Mouse (Mus musculus) left cerebral cortex, postnatal 14 days (tissue): ENCODE data around the gene Prickle4. TPM values are rescaled to one million over a fixed set of nuclear protein-coding genes. Genes with fewer than 3 reads are reported as not detected.
"Not testable (repeated sequence)": the region's sequence is repeated elsewhere in the genome, so short reads cannot be mapped to it uniquely, and the experiment has no call there.

Source experiments
- DNase-seq, 2 experiments: peaks; one replicate each; pipeline ENCODE4 v3.0.0; 2021 to 2022; ENCODE audit warnings: low spot score in 2 of 2, mixed read lengths in 1 of 2
- intact Hi-C: fragments of 180-260 bp; cut with DNase I; formaldehyde crosslinking; loops from one replicate; pipeline ENCODE4 v1.15.1; 2025
- total RNA-seq, 2 experiments: library from RNA; stranded (reverse); gene quantifications; 2 replicates each; pipeline ENCODE4 v1.2.3; 2021

Gene Prickle4
- total RNA-seq, 2 experiments from 2014 or later, result 5.0 to 5.5 TPM

DNA sequence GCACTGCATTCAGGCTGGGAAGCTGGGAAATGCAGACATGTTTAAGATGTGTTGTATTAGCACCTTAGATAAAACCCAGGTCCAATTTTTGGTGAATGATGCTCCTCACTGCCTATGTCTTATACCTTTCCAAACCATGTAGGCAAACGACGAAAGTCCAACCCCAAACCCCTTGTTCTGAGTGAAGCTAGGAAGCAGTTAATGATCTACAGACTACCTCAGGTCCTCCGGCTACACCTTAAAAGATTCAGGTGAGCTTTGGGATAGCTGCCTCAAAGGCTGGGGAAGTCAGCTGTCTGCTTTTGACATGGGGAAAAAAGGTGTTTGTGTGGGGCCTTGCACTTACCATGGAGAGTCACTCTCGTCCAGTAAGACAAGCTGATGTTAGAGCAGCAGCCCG is 15.8 kb downstream of the Prickle4 start:
- no peak for DNase-seq
- intact Hi-C loops, result loop anchor here (5.0 to 10.0 kb wide), 3 partner anchors 36 to 164 kb away; no protein-coding TSS in a partner anchor

DNA sequence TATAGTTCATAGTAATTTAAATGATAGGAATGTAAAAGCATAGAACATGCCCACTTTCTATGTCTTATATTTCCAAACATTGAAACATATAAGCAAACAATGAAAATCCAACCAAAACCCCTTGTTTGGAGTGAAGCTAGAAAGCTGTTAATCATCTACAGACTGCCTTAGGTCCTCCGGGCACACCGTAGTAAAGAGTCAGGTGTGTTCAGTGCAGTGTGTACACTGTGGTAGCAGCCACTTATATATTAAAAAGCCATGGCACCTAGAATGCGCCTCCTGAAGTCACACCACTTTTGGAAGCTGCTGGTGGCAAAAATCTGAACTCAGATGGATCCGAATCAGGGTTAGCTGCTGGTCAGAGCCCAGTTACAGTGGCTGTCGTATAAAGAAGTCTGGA is 16.3 kb downstream of the Prickle4 start:
- no peak for DNase-seq
- intact Hi-C loops, result loop anchor here (5.0 to 10.0 kb wide), 3 partner anchors 36 to 163 kb away; no protein-coding TSS in a partner anchor

DNA sequence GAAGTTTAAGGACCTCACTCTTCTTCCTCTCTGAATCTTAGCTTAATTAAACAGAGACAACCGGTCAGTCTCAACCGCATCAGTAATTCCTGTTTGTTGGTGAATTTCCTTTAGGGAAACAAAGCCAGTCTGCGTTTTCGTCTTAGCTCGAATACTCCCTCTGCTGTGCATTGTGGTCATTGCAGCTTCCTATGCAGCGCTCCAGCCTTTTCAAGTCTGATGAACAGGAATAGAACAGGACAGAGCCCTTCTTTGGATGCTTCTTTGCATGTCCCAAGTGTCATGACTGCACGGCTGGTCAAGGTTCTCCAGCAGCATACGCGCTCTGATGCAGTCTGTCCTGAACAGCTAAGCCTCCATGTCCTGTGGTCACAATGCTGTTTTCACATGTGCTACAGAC is 18.0 kb downstream of the Prickle4 start:
- intact Hi-C loops, result loop anchor here (5.0 to 10.0 kb wide), 3 partner anchors 34 to 162 kb away; no protein-coding TSS in a partner anchor
- peak; percentile 80 to 84 for DNase-seq

DNA sequence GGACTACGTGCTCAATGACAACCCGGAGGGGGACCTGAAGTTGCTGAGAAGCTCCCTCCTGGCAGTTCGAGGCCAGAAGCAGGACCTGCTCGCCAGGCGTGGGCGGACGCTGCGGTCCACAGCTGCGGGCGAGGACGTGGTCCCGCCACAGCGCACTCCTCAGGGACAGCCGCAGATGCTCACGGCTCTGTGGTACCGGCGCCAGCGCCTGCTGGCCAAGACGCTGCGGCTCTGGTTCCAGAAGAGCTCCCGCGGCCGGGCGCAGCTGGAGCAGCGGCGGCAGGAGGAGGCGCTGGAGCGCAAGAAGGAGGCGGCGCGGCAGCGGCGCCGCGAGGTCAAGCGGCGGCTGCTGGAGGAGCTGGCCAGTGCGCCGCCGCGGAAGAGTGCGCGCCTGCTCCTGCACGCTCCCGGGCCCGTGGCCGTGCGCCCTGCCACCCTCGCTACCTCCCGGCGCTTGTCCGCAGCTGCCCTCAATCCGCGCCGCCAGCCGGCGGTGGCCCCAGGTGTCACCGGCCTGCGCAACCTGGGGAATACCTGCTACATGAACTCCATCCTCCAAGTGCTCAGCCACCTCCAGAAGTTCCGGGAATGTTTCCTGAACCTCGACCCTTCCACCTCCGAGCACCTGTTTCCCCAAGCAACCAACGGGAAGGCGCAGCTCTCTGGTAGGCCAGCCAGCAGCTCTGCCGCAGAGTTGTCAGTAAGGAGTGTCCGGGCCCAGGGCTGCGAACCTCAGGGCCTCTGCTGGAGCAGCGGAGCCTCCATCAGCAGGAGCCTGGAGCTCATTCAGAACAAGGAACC is 22.0 kb downstream of the Prickle4 start:
- intact Hi-C loops, result loop anchor here (10.0 kb wide), 1 partner anchor 158 kb away; no protein-coding TSS in a partner anchor
- DNase-seq, result peak; percentile 37 to 40

DNA sequence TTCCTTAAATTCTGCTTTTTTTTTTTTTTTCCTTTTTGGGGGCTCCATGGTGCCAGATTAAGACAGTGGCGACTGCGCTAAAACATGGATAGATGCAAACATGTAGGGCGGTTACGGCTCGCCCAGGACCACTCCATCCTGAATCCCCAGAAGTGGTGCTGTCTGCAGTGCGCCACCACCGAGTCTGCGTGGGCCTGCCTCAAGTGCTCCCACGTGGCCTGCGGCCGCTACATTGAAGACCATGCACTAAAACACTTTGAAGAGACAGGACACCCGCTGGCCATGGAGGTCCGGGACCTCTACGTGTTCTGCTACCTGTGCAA is 22.6 kb downstream of the Prickle4 start:
- intact Hi-C loops, result loop anchor here (10.0 kb wide), 1 partner anchor 157 kb away; no protein-coding TSS in a partner anchor
- DNase-seq, result no peak

DNA sequence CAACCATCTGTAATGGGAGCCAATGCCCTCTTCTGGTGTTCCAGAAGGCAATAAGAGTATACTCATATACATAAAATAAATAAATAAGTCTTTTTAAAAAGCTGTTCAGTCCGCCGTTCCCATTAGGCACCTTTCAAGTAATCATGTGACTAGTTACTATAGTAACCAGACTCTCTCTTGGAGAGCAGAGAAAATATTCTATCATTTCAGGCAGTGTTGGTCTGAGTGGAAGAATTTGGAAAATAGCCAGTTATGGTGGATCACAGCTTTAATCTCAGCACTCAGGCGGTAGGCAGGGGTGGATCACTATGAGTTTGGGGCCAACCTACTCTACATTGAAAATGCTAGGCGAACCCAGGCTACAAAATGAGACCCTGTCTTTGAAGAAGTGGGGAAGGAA is 25.4 kb downstream of the Prickle4 start:
- intact Hi-C loops, result loop anchor here (5.0 kb wide), 1 partner anchor 37 kb away; the partner anchor contains the start of gene Usp49
- DNase-seq, result no peak

DNA sequence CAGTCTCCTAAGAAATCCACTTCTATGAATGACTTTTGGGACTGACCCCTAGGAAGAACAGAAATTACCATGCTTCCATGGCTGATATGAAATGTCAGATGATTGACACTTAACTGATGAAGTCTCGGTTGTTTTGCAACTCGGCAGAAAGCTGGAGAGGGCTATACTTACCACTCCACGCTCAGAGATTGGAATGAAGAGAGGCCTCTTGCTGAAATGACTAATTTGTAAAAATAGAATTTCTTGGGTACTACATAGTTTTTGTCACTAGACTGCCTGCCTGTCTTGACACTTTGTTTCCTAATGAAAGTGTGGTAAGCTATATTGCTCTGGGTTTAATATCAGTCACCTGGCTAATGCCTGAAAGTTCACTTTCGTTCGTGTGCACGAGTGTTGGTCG is 30.1 kb downstream of the Prickle4 start:
- intact Hi-C loops, result no loop called here

DNA sequence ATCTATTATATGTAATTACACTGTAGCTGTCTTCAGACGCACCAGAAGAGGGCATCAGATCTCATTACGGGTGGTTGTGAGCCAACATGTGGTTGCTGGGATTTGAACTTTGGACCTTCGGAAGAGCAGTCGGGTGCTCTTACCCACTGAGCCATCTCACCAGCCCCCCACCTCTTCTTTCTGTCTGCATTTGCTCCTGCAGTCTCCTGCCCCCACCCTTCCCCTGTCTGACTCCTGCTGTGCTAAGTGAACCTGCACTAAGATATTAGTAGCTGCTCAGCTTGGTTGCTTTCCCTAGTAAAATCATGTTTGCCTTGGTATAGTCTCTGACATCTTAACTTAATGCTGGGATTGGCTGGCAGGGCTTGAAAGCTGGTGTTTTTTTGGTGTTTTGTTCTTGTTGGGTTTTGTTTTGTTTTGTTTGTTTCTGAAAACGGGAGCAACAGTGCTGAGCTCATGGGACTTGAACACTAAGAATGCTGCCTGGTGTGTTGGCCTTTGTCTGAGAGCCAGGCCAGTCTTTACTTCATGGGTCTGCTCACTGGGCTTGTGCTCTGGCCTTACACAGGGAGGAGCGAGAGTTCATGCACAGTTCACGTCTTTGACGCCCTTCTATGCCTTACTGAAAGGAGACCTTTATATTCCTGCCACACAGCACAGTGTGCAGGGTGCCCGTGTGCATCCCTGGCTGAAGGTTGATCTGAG is 31.4 kb downstream of the Prickle4 start:
- intact Hi-C loops, result no loop called here
- no peak for DNase-seq

More for the DNA sequence above, 30.1 kb downstream of the Prickle4 start:
- DNase-seq, result no peak

DNA sequence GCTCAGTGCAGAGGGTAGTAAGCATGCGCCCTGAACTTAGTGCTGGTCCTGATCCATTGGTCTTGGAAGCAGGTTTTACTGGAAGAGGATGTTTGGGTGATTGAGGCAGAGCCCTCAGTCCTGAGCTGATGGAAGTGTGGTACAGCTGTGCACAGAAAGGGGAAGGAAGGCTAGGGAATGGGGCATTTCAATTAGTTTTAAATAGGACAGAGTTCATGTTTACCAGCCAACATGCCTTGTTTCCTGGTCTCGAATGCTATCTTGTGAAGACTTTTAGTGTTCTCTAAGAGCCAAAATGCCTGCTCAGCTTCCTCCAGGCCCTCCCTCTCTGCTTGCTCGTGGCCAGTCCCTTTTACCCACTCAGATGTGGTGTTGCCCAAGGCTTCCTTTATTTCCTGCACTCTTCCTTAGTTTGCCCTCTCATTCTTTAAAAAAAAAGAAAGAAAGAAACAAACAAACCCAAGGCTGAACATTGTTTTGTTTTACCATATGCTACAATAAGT is 35.7 kb downstream of the Prickle4 start:
- DNase-seq, result no peak
- intact Hi-C loops, result no loop called here

DNA sequence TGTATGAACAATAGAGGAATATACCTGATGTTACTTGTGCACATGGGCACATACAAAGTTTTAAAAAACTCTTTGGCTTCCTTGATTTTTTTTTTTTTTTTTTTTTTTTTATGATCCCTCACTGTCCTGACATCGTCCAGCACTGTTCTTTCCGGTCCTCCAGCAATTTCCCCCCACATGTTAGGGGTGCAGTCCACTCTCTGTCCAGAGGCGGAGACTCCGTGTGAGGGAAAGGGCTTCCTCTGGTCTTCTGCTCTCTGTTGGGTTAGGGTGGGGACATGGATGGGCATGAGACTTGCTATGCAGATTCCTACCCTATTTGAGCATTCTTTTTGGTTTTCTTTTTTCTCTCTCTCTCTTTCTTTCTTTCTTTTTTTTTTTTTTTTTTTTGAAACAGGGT is 36.6 kb downstream of the Prickle4 start:
- DNase-seq, result no peak
- intact Hi-C loops, result no loop called here

DNA sequence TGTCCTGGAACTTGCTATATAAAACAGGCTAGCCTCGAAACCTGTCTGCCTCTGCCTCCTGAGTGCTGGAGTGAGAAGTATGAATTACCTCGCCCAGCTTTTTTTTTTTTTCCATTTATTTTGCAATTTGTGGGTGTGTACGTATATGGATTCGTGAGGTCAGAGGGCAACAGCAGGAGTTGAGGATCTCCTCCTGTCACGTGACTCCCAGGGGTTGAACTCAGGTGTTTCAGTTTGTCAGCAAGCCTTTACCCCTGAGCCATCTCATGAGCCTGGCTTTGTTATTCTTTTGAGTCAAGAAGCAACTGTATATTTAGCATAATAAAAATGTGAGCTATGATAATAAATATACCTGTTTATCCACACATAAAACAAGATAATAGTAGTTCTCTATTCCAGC is 38.8 kb downstream of the Prickle4 start:
- intact Hi-C loops, result no loop called here
- DNase-seq, result no peak

DNA sequence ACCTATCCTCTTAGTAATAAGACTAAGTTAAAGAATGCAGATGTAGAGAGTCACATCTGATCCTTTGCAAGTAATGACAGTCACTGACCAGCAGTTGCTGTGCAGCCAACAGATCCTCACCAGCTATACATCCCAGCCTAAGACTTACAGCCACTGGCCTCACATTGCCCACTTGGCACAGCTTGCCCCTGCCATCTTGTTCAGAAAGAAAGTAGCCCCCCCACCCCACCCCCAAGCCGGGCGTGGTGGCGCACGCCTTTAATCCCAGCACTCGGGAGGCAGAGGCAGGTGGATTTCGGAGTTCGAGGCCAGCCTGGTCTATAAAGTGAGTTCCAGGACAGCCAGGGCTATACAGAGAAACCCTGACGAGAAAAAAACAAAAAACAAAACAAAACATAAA is 40.2 kb downstream of the Prickle4 start:
- intact Hi-C loops, DNase-seq: not testable (repeated sequence)

DNA sequence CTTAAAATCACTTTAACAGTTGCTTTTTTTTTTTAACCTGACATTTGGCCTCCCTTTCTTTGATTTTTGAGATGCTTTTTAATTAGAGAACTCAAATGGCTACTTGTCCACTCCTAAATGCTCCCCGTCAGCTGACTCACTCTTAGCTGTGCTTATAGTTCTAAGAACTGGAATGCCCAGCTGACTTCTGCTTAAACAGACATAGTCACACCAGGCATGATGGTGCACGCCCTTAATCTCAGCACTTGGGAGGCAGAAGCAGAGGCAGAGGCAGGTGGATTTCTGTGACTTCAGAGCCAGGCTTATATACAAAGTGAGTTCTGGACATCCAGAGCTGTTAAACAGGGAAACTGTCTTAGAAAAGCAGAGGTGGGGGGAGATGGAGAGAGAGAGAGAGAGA is 42.6 kb downstream of the Prickle4 start:
- intact Hi-C loops, result no loop called here
- DNase-seq, result no peak

DNA sequence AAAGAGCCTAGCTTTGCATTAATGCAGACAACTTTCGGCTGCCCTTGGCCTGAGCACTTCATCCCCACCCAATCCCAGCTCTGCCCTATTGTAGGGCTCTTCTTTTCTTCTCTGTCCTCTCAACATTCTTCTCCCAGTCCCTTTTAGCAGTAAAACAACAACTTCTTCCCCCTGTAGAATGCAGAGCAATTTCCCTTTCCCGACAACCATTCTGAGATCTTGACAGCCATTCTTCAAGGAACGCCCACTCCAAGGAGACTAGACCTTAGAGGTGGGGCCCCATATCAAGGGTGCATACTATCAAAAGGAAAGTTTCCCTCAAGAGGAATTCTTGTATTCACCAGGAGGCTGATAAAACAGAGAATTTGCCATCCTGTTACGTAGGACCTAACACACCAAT is 45.6 kb downstream of the Prickle4 start:
- intact Hi-C loops, result no loop called here
- no peak for DNase-seq

DNA sequence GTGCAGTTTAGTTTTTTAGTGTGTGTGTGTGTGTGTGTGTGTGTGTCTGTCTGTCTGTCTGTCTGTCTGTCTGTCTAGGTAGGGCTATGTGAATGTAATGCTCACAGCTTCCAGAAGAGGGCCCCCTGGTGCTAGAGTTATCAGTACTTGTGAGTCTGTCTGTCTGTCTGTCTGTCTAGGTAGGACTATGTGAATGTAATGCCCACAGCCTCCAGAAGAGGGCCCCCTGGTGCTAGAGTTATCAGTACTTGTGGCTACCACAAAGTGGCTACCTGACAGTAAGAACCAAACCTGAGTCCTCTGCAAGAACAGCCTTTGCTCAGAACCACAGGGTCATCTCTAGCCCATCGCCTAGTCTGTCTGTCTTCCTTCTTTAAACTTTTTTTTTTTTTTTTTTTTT is 47.9 kb downstream of the Prickle4 start:
- intact Hi-C loops, result no loop called here
- peak; percentile 63 to 84 for DNase-seq

DNA sequence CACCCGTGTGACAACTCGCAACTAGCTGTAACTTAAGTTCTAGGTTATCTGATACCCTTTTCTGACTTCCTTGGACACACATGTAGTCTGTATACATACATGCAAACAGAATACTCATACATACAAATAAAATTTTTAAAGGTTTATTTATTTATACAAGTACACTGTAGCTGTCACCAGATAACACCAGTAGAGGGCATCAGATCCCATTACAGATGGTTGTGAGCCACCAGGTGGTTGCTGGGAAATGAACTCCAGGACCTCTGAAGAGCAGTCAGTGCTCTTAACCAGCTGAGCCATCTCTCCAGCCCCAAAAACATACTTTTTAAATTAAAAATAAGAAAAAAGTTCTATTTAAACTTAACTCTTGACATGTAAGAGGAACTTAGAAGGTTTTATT is 51.5 kb downstream of the Prickle4 start:
- intact Hi-C loops, result loop anchor here (5.0 kb wide), 1 partner anchor 34 kb away; no protein-coding TSS in a partner anchor

More for the DNA sequence above, 51.5 kb downstream of the Prickle4 start:
- DNase-seq, result no peak
